Mouse (Mus musculus) right cerebral cortex, adult 18-20 months (tissue): ENCODE data around the gene Fzd5.
A peak's percentile ranks its signal among the peaks of the same experiment; 100 is the strongest.

Experiments used
- DNase-seq: peaks from one replicate; pipeline ENCODE4 v3.0.0; 2022; ENCODE audit warnings: mixed read lengths

The Fzd5 gene

DNA sequence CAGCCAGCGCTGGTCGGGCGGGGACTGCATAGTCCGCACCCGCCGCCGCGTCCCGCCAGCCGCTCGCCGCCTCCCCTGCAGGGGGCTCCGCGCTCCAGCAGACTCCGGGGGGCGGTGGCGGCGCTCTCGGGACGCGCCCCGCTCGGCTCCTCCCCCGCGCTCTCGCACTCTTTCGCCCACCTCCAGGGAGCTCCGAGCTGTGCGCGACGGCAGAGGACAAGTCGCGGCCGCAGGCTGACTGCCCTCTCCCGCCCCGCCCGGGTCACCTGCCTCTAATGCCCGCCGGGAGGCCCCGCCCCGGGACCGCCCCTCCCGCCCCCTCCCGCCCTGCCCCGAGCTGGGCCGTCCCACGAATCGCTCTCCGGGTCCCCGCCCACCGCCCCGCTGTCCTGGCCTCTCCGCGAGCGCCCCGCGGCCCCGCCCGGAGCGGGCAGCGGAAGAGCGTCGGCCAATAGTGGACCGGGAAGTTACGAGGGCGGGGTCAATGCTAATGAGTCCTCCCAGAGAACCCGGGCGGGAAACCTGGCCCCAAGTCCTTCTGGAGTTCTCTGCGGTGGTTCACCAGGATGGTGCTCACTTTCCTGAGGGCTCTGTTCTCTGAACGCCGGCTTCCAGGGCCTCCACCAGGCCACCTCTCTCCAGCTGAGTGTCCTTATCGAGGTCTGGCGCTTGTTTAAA lies at the start of gene Fzd5:
Gene Fzd5, minus strand, starts transcription at position 250 of the 678 bp plus-strand sequence.
- DNase-seq = peak; percentile 83

GRCm38 (mm10) chr1:64779863-64780262 lies 42.3 kb upstream of the Fzd5 start:
- no peak for DNase-seq

GRCm38 (mm10) chr1:64779415-64779814 lies 41.9 kb upstream of the Fzd5 start:
- no peak for DNase-seq

DNA sequence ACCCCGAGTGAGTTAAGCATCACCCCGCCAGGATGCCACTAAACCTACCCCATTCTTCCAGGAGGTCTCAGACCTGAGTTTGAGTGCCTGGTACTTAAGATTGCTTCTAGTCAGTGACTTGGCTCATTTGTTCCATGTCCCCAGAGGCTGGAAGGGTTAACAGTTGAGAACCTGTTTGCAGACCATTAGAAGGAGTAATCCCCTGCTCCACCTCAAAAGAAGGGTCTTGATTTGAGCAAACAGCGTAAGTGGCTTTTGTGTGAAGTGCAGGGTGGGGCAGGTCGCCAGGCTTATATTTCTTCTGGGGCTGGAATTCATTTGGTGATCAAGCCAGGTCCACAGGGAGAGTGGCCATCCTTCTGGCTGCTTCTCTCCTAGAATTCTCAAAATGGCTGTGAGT lies 35.8 kb upstream of the Fzd5 start:
- DNase-seq = no peak

GRCm38 (mm10) chr1:64770169-64770568 lies 32.6 kb upstream of the Fzd5 start:
- DNase-seq = no peak

GRCm38 (mm10) chr1:64761646-64762045 lies 24.1 kb upstream of the Fzd5 start:
- no peak for DNase-seq

DNA sequence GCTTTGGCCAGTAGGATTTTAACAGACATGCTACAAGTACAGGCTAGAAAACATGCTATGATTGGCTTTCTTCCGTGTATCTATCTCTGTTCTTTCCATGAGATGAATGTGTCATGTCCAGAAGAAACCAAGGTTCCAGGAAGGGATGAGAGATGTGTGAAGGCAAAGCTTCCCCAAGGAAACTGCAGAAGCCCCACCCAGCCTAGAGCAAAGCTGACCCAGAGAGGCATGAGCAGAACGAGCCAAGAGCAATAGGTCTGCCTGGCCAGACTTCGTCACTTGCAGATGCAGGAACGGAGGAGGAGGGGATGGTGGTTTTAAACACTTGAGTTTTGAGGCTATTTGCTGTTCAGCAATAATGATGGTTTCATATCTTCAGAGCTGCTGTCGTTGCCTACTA lies 20.2 kb upstream of the Fzd5 start:
- no peak for DNase-seq

DNA sequence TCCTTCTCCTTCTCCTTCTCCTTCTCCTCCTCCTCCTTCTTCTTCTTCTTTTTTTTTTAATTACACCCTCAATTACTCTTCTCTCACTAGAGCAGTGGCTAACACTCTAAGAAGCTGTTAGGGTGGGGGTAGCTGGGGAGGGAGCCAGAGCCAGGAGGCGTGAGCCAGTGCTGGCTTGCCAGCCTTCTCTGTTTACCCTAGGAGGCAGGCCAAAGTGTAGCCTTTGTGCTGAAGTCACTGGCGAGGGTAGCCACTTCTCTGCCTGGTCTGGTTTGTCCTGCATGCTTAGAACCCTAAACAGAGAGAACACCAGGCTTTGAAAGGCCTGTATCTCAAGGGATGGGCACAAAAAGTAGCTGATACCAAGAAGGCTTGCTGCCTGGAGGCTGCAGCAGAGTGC lies 19.7 kb upstream of the Fzd5 start:
- no peak for DNase-seq

DNA sequence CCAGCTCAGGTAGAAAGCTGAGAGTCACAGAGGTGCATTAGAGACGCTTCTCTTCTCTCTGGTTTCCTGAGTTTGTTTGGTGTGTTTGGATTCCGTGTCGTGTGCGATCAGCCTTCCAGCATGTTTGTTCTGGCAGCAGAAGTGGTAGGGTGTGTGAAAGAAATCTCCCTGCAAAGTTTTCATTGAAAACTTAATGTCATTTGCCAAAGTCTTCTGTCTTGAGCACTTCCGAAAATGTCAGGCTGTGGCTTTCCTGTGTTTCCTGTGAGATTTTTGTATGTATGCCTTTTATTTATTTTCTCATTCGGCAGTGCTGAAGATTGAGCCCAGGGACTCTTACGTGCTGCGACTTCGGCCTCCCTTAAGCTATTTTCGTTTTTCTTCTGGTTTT lies 19.1 kb upstream of the Fzd5 start:
- DNase-seq = no peak

DNA sequence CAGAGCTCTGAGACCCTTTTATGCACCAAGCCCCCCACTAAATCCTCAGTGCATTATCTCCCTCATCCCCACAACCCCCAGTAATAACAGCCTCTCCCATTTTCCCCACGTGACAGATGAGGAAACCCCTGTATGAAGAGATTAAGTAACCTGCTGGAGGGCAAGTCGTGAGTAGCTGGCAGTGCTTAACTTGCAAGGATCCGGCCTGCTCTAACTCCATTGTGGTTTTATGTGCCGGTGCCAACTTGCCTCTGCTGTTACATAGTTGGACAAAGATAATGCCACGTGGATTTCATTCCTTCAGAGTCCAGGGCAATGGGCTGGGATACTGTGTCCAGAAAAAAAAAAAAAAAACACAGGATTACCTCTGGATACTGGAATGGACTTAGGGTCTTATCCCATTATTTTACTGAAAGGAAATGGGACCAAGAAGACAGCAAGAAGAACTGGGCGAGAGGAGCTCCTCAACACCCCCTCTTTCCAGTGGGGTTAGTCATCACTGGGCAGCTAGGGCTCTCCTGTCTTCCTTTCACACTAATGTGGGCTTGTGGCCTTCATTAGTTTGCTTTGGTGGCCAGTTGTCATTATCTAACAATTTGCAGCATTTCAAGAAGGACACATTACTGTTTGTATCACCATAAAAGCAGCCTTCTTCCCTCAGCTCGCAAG lies 18.6 kb upstream of the Fzd5 start:
- no peak for DNase-seq

- DNase-seq = no peak
Observed at GRCm38 (mm10) chr1:64754658-64755057, 17.1 kb upstream of the Fzd5 start.

DNA sequence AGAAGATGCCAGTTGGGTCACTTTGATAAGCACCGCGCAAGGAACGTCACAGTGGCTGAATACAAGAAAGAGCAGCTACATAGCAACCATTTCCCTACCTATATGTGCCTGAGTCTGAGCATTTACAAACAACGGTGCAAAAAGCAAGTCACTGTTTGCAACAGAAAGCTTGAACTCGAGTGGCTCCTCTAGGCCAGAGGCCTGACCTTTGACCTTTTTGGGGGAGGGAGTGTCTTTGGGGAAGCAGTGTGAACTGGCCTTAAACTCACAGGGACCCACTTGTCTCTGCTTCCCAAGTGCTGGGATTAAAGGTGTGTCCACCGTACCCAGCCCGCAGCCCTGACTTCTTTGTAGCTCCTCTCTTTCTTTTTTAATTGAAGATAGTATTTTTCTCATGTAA lies 16.1 kb upstream of the Fzd5 start:
- no peak for DNase-seq

DNA sequence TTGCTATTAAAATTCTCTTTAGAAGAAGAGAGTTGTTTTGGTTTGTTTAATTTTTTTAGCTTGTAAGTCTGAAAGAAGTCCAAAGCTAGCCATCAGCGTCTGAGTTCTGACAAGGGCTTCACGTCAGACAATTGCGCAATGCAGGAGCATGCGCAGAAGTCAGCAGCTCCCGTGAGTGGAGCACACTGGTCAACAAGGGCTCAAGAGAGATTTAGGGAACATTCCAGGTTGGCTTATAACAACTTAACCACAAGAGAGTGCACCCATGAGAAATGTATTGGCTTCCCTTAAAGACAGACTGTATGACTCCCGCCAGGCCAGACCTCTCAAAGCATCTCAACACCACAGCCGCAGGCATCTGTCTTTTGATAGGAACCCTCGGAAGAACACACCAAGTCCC lies 15.6 kb upstream of the Fzd5 start:
- DNase-seq = no peak

DNA sequence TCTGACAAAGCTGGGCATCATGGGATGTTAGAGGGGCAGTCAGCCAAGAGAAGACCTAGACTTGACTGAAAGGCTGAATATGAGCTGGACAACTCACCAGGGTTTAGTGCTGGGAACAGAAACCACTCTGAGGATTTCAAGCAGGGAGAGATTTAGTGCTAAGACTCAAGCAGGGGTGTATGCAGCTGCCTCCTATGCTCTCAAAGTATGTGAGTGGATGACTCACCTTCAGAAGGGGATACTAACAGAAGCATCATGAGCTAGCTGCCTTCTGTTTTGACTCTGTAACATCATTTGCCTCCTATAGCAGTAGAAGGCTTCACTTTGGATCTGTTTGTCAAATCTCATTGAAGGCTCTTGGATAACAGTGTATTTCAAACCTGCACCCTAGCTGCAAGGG lies 7.1 kb upstream of the Fzd5 start:
- no peak for DNase-seq

- DNase-seq = no peak
Observed at GRCm38 (mm10) chr1:64742741-64743408, 5.3 kb upstream of the Fzd5 start.

- DNase-seq = no peak
Observed at GRCm38 (mm10) chr1:64738661-64739082, 1.1 kb upstream of the Fzd5 start.

GRCm38 (mm10) chr1:64738180-64738555 lies 617 bp upstream of the Fzd5 start:
- DNase-seq = no peak

DNA sequence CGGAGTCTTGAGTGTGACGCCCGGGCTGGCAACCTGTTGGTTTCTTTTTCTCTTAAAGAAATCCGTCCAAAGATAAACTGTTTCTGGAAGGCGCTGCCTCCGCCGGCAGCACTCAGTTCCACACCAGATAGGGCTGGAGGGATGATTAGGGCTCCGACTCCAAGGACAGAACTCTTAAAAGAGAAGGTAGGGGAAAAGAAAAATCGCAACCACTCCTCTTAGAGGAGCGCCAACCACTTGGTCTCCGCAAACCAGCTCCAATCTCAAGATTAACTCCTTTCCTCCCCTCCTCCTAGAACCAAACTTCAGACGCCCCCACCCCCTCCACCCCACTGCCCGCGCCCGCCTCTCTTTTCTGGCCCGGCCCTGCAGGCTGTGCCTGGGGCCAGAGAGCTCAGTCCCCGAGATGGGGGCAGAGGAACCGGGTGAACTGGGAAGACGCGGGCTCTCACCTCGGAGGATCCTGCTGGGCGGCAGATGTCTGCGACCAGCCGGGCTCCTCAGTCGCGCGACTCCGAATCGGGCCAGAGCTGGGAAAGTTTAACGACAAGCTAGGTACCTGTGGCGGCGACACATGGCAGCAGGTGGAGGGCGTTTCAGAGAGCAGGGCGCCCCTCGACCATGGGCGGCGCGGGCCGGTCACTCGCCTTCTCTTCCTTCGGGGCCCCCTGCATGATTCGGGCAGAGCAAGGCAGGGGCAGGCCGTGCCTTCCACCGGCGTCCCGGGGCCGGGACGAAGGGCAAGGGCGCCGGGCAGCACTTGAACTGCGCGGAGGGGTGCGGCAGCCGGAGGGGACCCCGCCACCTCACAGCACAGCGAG lies 660 bp downstream of the Fzd5 start:
- no peak for DNase-seq

- no peak for DNase-seq
Observed at GRCm38 (mm10) chr1:64735781-64736680, 1.5 kb downstream of the Fzd5 start.

DNA sequence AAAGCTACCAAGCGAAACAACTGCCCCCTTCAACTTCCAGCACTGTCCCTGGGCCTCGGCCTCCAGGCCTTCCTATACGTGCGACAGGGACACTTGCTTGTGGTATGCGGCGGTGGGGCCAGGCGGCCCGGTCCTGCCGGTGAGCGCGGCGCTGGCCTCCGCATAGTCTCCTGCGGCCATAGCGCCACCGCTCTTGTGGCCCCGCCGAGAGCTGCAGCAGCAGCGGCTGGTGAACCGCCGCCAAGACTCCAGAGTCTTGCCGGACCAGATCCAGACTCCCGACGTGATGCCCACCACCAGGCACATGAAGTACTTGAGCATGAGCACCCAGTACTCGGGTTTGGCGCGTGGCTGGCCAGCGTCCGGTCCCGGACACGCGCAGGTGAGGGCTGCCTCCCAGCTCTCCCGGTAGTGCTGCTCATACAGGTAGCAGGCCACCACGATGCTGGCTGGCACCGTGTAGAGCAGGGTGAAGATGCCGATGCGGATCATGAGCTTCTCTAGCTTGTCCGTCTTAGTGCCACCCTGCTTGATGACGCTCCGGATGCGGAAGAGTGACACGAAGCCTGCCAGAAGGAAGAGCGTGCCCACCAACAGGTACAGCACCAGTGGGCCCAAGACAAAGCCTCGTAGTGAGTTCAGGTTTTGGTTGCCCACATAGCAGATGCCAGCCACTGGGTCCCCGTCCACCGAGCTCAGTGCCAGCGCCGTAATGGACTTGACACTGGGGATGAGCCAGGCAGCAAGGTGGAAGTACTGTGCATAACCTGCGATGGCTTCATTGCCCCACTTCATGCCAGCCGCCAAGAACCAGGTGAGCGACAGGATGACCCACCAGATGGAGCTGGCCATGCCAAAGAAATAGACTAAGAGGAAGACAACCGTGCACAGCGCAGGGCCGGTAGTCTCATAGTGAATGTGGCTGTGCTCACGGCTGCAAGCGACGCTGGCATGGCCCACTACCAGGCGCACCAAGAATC lies 2.5 kb downstream of the Fzd5 start:
- no peak for DNase-seq
